Mouse (Mus musculus) hindbrain, embryonic 16.5 days (tissue): ENCODE results near the gene Colgalt1. TPM values are rescaled to one million over a fixed set of nuclear protein-coding genes. Genes with fewer than 3 reads are reported as not detected.

Experiments
- ATAC-seq: fragments of 200-750 bp; cut with Nextera tagmentation; 2 replicates; pipeline ENCODE4 v1.8.0; 2017; ENCODE audit warnings: moderate TSS enrichment, moderate library complexity
- H3K27ac ChIP-seq: fragments of 300-500 bp; sonication (generic); 2 replicates; pipeline ENCODE4 v1.5.1; 2014; ENCODE audit warnings: low read depth, mild to moderate bottlenecking, control low read depth, low read length, moderate library complexity
- H3K27me3 ChIP-seq: fragments of 300-500 bp; sonication (generic); replicated peaks from 2 replicates; pipeline ENCODE4 v1.6.1; 2014; ENCODE audit warnings: low read length; ENCODE audit not compliant: control insufficient read depth, insufficient read depth
- H3K36me3 ChIP-seq: fragments of 300-500 bp; sonication (generic); 2 replicates; pipeline ENCODE4 v1.6.1; 2014; ENCODE audit warnings: mild to moderate bottlenecking, low read length, moderate library complexity, mixed read lengths; ENCODE audit not compliant: control insufficient read depth, insufficient read depth
- H3K4me1 ChIP-seq: fragments of 300-500 bp; sonication (generic); 2 replicates; pipeline ENCODE4 v1.6.1; 2014; ENCODE audit warnings: low read depth, low read length; ENCODE audit not compliant: control insufficient read depth, insufficient read depth
- H3K4me2 ChIP-seq: fragments of 300-500 bp; sonication (generic); 2 replicates; pipeline ENCODE4 v1.6.1; 2014; ENCODE audit warnings: mild to moderate bottlenecking, low read length, control low read depth, moderate library complexity
- H3K4me3 ChIP-seq: fragments of 300-500 bp; sonication (generic); 2 replicates; pipeline ENCODE4 v1.5.1; 2014; ENCODE audit warnings: mild to moderate bottlenecking, low read length, control low read depth, moderate library complexity
- H3K9ac ChIP-seq: fragments of 300-500 bp; sonication (generic); 2 replicates; pipeline ENCODE4 v1.6.1; 2014; ENCODE audit warnings: low read depth, mild to moderate bottlenecking, control low read depth, low read length, moderate library complexity
- H3K9me3 ChIP-seq: fragments of 300-500 bp; sonication (generic); 2 replicates; pipeline ENCODE4 v1.6.1; 2014; ENCODE audit warnings: mild to moderate bottlenecking, low read length, moderate library complexity; ENCODE audit not compliant: control insufficient read depth
- WGBS: fragments of 180-500 bp; shearing (Covaris S2); extraction: QIAGEN DNeasy Blood & Tissue Kit; methylation state at CpG from one replicate; pipeline ENCODE4 v1.1.7; 2014; 5-methylcytosine and 5-hydroxymethylcytosine counted together
- polyA plus RNA-seq: library from polyadenylated mRNA; unstranded; fragments of >200 nt; fragmentation: Nextera tagmentation; extraction: Ambion mirVana; gene quantifications from 2 replicates; pipeline ENCODE4 v1.2.1, GENCODE M21; 2015

Colgalt1 gene
- polyA plus RNA-seq, 1 experiment from 2014 or later = 62.1 TPM

GRCm38 (mm10) chr8:71579476-71579875 lies 31.3 kb upstream of the Colgalt1 start:
- 70% methylated on average over 10 of the region's 14 CpGs for WGBS
- peak; percentile 28; the same call in 1 of the 2 replicates for ATAC-seq
- Histone ChIP-seq H3K4me1 (0 out of 2 replicates have a peak, but pooled peaks cover 2% of the 10 kb centered on the region), H3K9me3 (no peaks in the 10 kb centered on the region), H3K4me2 (no peak overlapping the region), H3K27me3 (no peaks in the 10 kb centered on the region), H3K9ac (peak overlapping the region; percentile 27; the same call in 1 of the 2 replicates), H3K27ac (no peak overlapping the region), H3K36me3 (peaks cover 9% of the 10 kb centered on the region), H3K4me3 (no peak overlapping the region)

- Histone ChIP-seq H3K4me3 (no peak overlapping the region), H3K27me3 (no peaks in the 10 kb centered on the region), H3K9me3 (no peaks in the 10 kb centered on the region), H3K36me3 (peaks cover 15% of the 10 kb centered on the region), H3K4me2 (no peak overlapping the region), H3K27ac (no peak overlapping the region), H3K4me1 (0 out of 2 replicates have a peak, but pooled peaks cover 2% of the 10 kb centered on the region), H3K9ac (no peak overlapping the region)
- ATAC-seq = peak; percentile 31
- 28% methylated on average over 9 of the region's 9 CpGs for WGBS
Observed at GRCm38 (mm10) chr8:71580201-71580600, 30.6 kb upstream of the Colgalt1 start.

GRCm38 (mm10) chr8:71586891-71587290 lies 23.9 kb upstream of the Colgalt1 start:
- 0 out of 2 replicates have a peak, but pooled peaks have one; percentile 5 for ATAC-seq
- Histone ChIP-seq H3K4me2 (no peak overlapping the region), H3K27ac (no peak overlapping the region), H3K9me3 (no peaks in the 10 kb centered on the region), H3K9ac (no peak overlapping the region), H3K4me1 (peaks cover 10% of the 10 kb centered on the region), H3K36me3 (peaks cover 24% of the 10 kb centered on the region), H3K4me3 (no peak overlapping the region), H3K27me3 (no peaks in the 10 kb centered on the region)
- WGBS = 87% methylated on average over 2 of the region's 2 CpGs

GRCm38 (mm10) chr8:71588762-71589161 lies 22.0 kb upstream of the Colgalt1 start:
- 54% methylated on average over 3 of the region's 3 CpGs for WGBS
- Histone ChIP-seq H3K27me3 (no peaks in the 10 kb centered on the region), H3K9me3 (no peaks in the 10 kb centered on the region), H3K27ac (no peak overlapping the region), H3K4me3 (no peak overlapping the region), H3K4me2 (no peak overlapping the region), H3K9ac (no peak overlapping the region), H3K36me3 (peaks cover 24% of the 10 kb centered on the region), H3K4me1 (peaks cover 22% of the 10 kb centered on the region)
- ATAC-seq = no peak

- Histone ChIP-seq H3K4me1 (peaks cover 30% of the 10 kb centered on the region), H3K4me3 (peak overlapping the region; percentile 87), H3K9me3 (no peaks in the 10 kb centered on the region), H3K4me2 (peak overlapping the region; percentile 95), H3K36me3 (peaks cover 11% of the 10 kb centered on the region), H3K27me3 (no peaks in the 10 kb centered on the region), H3K27ac (peak overlapping the region; percentile 99), H3K9ac (peak overlapping the region; percentile 97)
- ATAC-seq = no peak
- WGBS = 25% methylated on average over 5 of the region's 5 CpGs
Observed at GRCm38 (mm10) chr8:71591017-71591416, 19.8 kb upstream of the Colgalt1 start.

GRCm38 (mm10) chr8:71591471-71592373 lies 19.1 kb upstream of the Colgalt1 start, which contains the start of gene Pgls:
TSS of gene Pgls (plus strand) at chr8:71592176.
- peak; percentile 91 for ATAC-seq
- under 1% methylated on average over 68 of the region's 71 CpGs for WGBS

GRCm38 (mm10) chr8:71592374-71593170 lies 18.2 kb upstream of the Colgalt1 start:
- Histone ChIP-seq H3K27me3 (no peaks in the 10 kb centered on the region), H3K9ac (peak overlapping the region; percentile 97), H3K36me3 (peaks cover 3% of the 10 kb centered on the region; the same call in 1 of the 2 replicates), H3K4me2 (peak overlapping the region; percentile 95), H3K9me3 (no peaks in the 10 kb centered on the region), H3K27ac (peak overlapping the region; percentile 99), H3K4me3 (peak overlapping the region; percentile 87), H3K4me1 (peaks cover 32% of the 10 kb centered on the region)
- 6% methylated on average over 38 of the region's 60 CpGs for WGBS
- peak; percentile 76 for ATAC-seq

More at GRCm38 (mm10) chr8:71591471-71592373, 19.1 kb upstream of the Colgalt1 start, which contains the start of gene Pgls:
- peak within 1 kb of the TSS; percentile 95 for H3K4me2 ChIP-seq
- peak within 1 kb of the TSS; percentile 99 for H3K27ac ChIP-seq
- no peaks in the 10 kb centered on the region for H3K27me3 ChIP-seq
- H3K36me3 ChIP-seq = peaks cover 8% of the 10 kb centered on the region
- peak within 1 kb of the TSS; percentile 87 for H3K4me3 ChIP-seq
- peak within 1 kb of the TSS; percentile 97 for H3K9ac ChIP-seq
- H3K4me1 ChIP-seq = peaks cover 32% of the 10 kb centered on the region
- H3K9me3 ChIP-seq = no peaks in the 10 kb centered on the region

GRCm38 (mm10) chr8:71593556-71594323 lies 17.1 kb upstream of the Colgalt1 start:
- H3K27me3 ChIP-seq = no peaks in the 10 kb centered on the region
- 97% methylated on average over 8 of the region's 8 CpGs for WGBS
- H3K27ac ChIP-seq = no peak overlapping the region

More at GRCm38 (mm10) chr8:71593556-71594323, 17.1 kb upstream of the Colgalt1 start:
- Histone ChIP-seq H3K4me2 (no peak overlapping the region), H3K4me3 (no peak overlapping the region), H3K4me1 (peaks cover 32% of the 10 kb centered on the region), H3K9ac (peak overlapping the region; percentile 11; the same call in 1 of the 2 replicates), H3K36me3 (peaks cover 3% of the 10 kb centered on the region; the same call in 1 of the 2 replicates), H3K9me3 (no peaks in the 10 kb centered on the region)
- ATAC-seq = no peak
